Mouse (Mus musculus) hindbrain, embryonic 15.5 days (tissue): Measurements from ENCODE around the gene Shisal2b. TPM values are rescaled to one million over a fixed set of nuclear protein-coding genes. Genes with fewer than 3 reads are reported as not detected.

Source experiments
- ATAC-seq: fragments of 200-750 bp; cut with Nextera tagmentation; 2 replicates; pipeline ENCODE4 v1.8.0; 2017; ENCODE audit warnings: low read depth, moderate number of reproducible peaks, moderate TSS enrichment; ENCODE audit not compliant: low FRiP score
- H3K27ac ChIP-seq: fragments of 300-500 bp; sonication (generic); replicated peaks from 2 replicates; pipeline ENCODE4 v1.5.1; 2015; ENCODE audit warnings: mild to moderate bottlenecking, inconsistent platforms
- H3K27me3 ChIP-seq: fragments of 300-500 bp; sonication (generic); 2 replicates; pipeline ENCODE4 v1.6.1; 2015; ENCODE audit warnings: control low read depth, inconsistent platforms
- H3K36me3 ChIP-seq: fragments of 300-500 bp; sonication (generic); 2 replicates; pipeline ENCODE4 v1.6.1; 2015; ENCODE audit warnings: control low read depth, inconsistent platforms
- H3K4me1 ChIP-seq: fragments of 300-500 bp; sonication (generic); replicated peaks from 2 replicates; pipeline ENCODE4 v1.6.1; 2015; ENCODE audit warnings: control low read depth, inconsistent platforms
- H3K4me2 ChIP-seq: fragments of 300-500 bp; sonication (generic); 2 replicates; pipeline ENCODE4 v1.6.1; 2015; ENCODE audit warnings: moderate library complexity, mild to moderate bottlenecking, inconsistent platforms
- H3K4me3 ChIP-seq: fragments of 300-500 bp; sonication (generic); 2 replicates; pipeline ENCODE4 v1.5.1; 2015; ENCODE audit warnings: mild to moderate bottlenecking, inconsistent platforms
- H3K9ac ChIP-seq: fragments of 300-500 bp; sonication (generic); 2 replicates; pipeline ENCODE4 v1.6.1; 2015; ENCODE audit warnings: inconsistent platforms
- H3K9me3 ChIP-seq: fragments of 300-500 bp; sonication (generic); 2 replicates; pipeline ENCODE4 v1.6.1; 2016; ENCODE audit warnings: control low read depth, inconsistent platforms
- WGBS: fragments of 180-500 bp; shearing (Covaris S2); methylation state at CpG from one replicate; pipeline ENCODE4 v1.1.7; 2015; 5-methylcytosine and 5-hydroxymethylcytosine counted together
- polyA plus RNA-seq: library from polyadenylated mRNA; unstranded; fragments of >200 nt; fragmentation: Nextera tagmentation; extraction: Ambion mirVana; gene quantifications from 2 replicates; pipeline ENCODE4 v1.2.1, GENCODE M21; 2015

The Shisal2b gene
- polyA plus RNA-seq, 1 experiment from 2014 or later, result 2.7 TPM

DNA sequence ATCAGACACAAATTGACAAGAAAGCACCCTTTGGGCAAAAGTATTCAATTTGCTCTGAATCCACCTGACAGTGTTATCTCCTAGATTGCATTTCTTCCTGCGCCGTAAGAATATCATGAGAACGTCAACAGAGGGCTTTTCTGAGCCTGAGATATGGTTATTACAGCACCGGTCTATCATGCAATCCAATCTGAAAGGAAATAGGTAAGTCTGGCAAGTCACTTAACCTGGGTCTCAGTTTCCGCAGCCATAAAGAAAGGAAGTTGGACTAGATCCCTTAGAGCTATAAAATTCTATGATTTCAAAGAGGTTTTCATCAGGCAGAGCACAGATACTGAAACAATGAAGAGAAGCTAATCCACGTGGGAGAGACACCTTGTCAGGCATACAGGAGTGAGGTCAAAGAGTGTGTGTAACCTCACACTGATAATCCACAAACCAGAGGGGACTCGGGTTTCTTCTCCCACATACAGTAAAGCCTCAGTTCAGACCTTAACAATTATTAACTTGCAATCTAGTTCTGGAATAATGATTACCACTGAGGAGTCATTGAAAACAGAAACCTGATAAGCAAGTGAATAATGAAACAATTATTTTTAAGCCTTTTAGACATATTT lies 64.0 kb downstream of the Shisal2b start:
- Histone ChIP-seq H3K4me2 (no peak overlapping the region), H3K36me3 (peaks cover 11% of the 10 kb centered on the region), H3K9ac (no peak overlapping the region), H3K4me1 (no peaks in the 10 kb centered on the region), H3K27me3 (no peaks in the 10 kb centered on the region), H3K9me3 (no peaks in the 10 kb centered on the region), H3K4me3 (no peak overlapping the region), H3K27ac (no peak overlapping the region)
- WGBS, result 92% methylated on average over 7 of the region's 7 CpGs
- ATAC-seq, result no peak

DNA sequence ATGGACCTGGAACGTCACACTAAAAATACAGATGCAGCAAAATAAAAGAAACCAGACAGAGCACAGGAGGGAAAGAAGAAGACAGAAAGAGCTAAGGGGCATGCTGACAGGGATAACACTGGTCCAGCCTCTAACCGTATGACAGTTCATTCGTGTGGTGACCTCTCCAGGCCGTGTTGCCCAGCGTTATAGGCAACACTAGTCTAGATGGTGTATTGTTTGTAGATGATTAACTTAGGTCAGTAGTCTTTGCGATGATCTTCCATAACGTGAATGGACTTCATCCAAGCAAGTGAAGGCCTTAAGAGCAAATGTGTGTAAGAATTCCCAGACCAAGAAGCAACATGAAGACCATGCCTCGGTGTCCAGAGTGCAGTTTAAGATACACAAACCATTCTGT lies 64.6 kb downstream of the Shisal2b start:
- Histone ChIP-seq H3K27me3 (no peaks in the 10 kb centered on the region), H3K9me3 (no peaks in the 10 kb centered on the region), H3K4me3 (no peak overlapping the region), H3K36me3 (peaks cover 14% of the 10 kb centered on the region), H3K9ac (no peak overlapping the region), H3K4me1 (no peaks in the 10 kb centered on the region), H3K4me2 (no peak overlapping the region), H3K27ac (no peak overlapping the region)
- WGBS, result 95% methylated on average over 8 of the region's 8 CpGs
- ATAC-seq, result no peak

Other genes starting within 250 kb of the Shisal2b start
- gene Srek1ip1, start 71.4 kb downstream of the Shisal2b start, polyA plus RNA-seq, result 15.7 and 15.9 TPM in 2 replicates
- 19.9 and 22.6 TPM in 2 replicates for gene Cwc27, start 46.8 kb downstream of the Shisal2b start, polyA plus RNA-seq
- 8.6 and 9.5 TPM in 2 replicates for gene Rgs7bp, start 191.0 kb upstream of the Shisal2b start, polyA plus RNA-seq
- not detected in 2 replicates for gene 4933425L06Rik, start 218.2 kb upstream of the Shisal2b start, polyA plus RNA-seq